Mouse (Mus musculus) gastrocnemius, postnatal 36 days (tissue): ENCODE measurements around the gene Taldo1. TPM values are rescaled to one million over a fixed set of nuclear protein-coding genes. Genes with fewer than 3 reads are reported as not detected.

Experiments
- DNase-seq, 2 experiments: peaks; one replicate each; pipeline ENCODE4 v3.0.0; 2022
- intact Hi-C: fragments of 180-260 bp; cut with DNase I; formaldehyde crosslinking; loops from one replicate; pipeline ENCODE4 v1.15.1; 2025
- long read RNA-seq, 2 experiments: library from polyadenylated mRNA; stranded (forward); transcript quantifications; one replicate each; pipeline ENCODE4 v2.0.0; 2021
- total RNA-seq, 2 experiments: library from RNA; stranded (reverse); gene quantifications; 2 replicates each; pipeline ENCODE4 v1.2.3; 2021

The Taldo1 gene
- total RNA-seq = 10 to 100 TPM; 81.0 to 82.7 TPM
- long read RNA-seq, experiment 1, transcript Taldo1-201 (8 exons, 1,229 nt) = major isoform, 168 of 182 reads
- long read RNA-seq, experiment 1, partial matches to known transcripts = 6 of 182 reads
- long read RNA-seq, experiment 1, other reads (novel, unspliced or antisense) = 8 of 182 reads
- long read RNA-seq, experiment 2, transcript Taldo1-201 (8 exons, 1,229 nt) = major isoform, 198 of 208 reads
- long read RNA-seq, experiment 2, partial matches to known transcripts = 7 of 208 reads
- long read RNA-seq, experiment 2, other reads (novel, unspliced or antisense) = 3 of 208 reads

- intact Hi-C loops = no loop called here
Measured at GRCm38 (mm10) chr7:141391625-141392551, at the start of gene Taldo1. Taldo1 (plus strand) TSS chr7:141392199.

GRCm38 (mm10) chr7:141343230-141343629 is 48.8 kb upstream of the Taldo1 start:
- intact Hi-C loops = no loop called here
- DNase-seq = no peak

More at GRCm38 (mm10) chr7:141391625-141392551, at the start of gene Taldo1:
- DNase-seq = peak; percentile 95 to 96

GRCm38 (mm10) chr7:141343696-141344095 is 48.3 kb upstream of the Taldo1 start:
- DNase-seq = no peak

GRCm38 (mm10) chr7:141344787-141345186 is 47.2 kb upstream of the Taldo1 start:
- intact Hi-C loops = no loop called here

More at GRCm38 (mm10) chr7:141343696-141344095, 48.3 kb upstream of the Taldo1 start:
- intact Hi-C loops = no loop called here

GRCm38 (mm10) chr7:141351061-141351460 is 40.9 kb upstream of the Taldo1 start:
- intact Hi-C loops = no loop called here
- DNase-seq = no peak

More at GRCm38 (mm10) chr7:141344787-141345186, 47.2 kb upstream of the Taldo1 start:
- no peak for DNase-seq

GRCm38 (mm10) chr7:141355051-141355450 is 36.9 kb upstream of the Taldo1 start:
- intact Hi-C loops = no loop called here
- DNase-seq = no peak

- intact Hi-C loops = no loop called here
- DNase-seq = no peak
Measured at GRCm38 (mm10) chr7:141355626-141356326, 36.2 kb upstream of the Taldo1 start.

- intact Hi-C loops = no loop called here
- DNase-seq = no peak
Measured at GRCm38 (mm10) chr7:141356971-141357370, 35.0 kb upstream of the Taldo1 start.

- intact Hi-C loops = no loop called here
- DNase-seq = no peak
Measured at GRCm38 (mm10) chr7:141361510-141361909, 30.5 kb upstream of the Taldo1 start.

GRCm38 (mm10) chr7:141363106-141363751 is 28.8 kb upstream of the Taldo1 start:
- intact Hi-C loops = no loop called here
- peak in 1 of 2 experiments; percentile 21 for DNase-seq

- intact Hi-C loops = loop anchor here (1.0 kb wide), 1 partner anchor 98 kb away; no protein-coding TSS in a partner anchor
- no peak for DNase-seq
Measured at GRCm38 (mm10) chr7:141363752-141364125, 28.3 kb upstream of the Taldo1 start.

- intact Hi-C loops = loop anchor here (1.0 kb wide), 1 partner anchor 99 kb away; no protein-coding TSS in a partner anchor
- DNase-seq = no peak
Measured at GRCm38 (mm10) chr7:141364349-141365048, 27.5 kb upstream of the Taldo1 start.

- intact Hi-C loops = no loop called here
- no peak for DNase-seq
Measured at GRCm38 (mm10) chr7:141365049-141365445, 27.0 kb upstream of the Taldo1 start.

GRCm38 (mm10) chr7:141367358-141367757 is 24.6 kb upstream of the Taldo1 start:
- intact Hi-C loops = no loop called here
- no peak for DNase-seq

GRCm38 (mm10) chr7:141369918-141370317 is 22.1 kb upstream of the Taldo1 start:
- intact Hi-C loops = no loop called here
- DNase-seq = no peak

- intact Hi-C loops = no loop called here
Measured at GRCm38 (mm10) chr7:141371942-141372595, 19.9 kb upstream of the Taldo1 start.

GRCm38 (mm10) chr7:141373611-141374010 is 18.4 kb upstream of the Taldo1 start:
- DNase-seq = no peak
- intact Hi-C loops = no loop called here

More at GRCm38 (mm10) chr7:141371942-141372595, 19.9 kb upstream of the Taldo1 start:
- DNase-seq = no peak

- DNase-seq = no peak
- intact Hi-C loops = no loop called here
Measured at GRCm38 (mm10) chr7:141374399-141374798, 17.6 kb upstream of the Taldo1 start.

GRCm38 (mm10) chr7:141379584-141379983 is 12.4 kb upstream of the Taldo1 start:
- peak in 1 of 2 experiments; percentile 9 for DNase-seq
- intact Hi-C loops = no loop called here
